In genomic region chr2:164833314-164833959, GRCm38 (mm10) we compare ENCODE assay signal across 8 mouse cellular contexts. TPM values are rescaled to one million over a fixed set of nuclear protein-coding genes. Genes with fewer than 3 reads are reported as not detected.
A peak's percentile ranks its signal among the peaks of the same experiment; 100 is the strongest.
DNase-seq lines count a peak whose midpoint lies in the region; ATAC-seq and TF ChIP-seq lines count a peak whose summit lies in the region.

Neurl2 (minus strand) TSS chr2:164833456.

- no peaks in the 10 kb centered on the region for H3K9me3 ChIP-seq in hindbrain, embryonic 10.5 days
- H3K9me3 ChIP-seq in lung, postnatal 0 days (ENCODE audit: low read length): no peaks in the 10 kb centered on the region

- H3K27ac ChIP-seq in hindbrain, embryonic 10.5 days: peak within 1 kb of the TSS; percentile 92
- peak within 1 kb of the TSS; percentile 89 for H3K27ac ChIP-seq in lung, postnatal 0 days (ENCODE audit: low read length)

- under 1% methylated on average over 31 of the region's 31 CpGs for WGBS in hindbrain, embryonic 10.5 days
- WGBS in lung, postnatal 0 days: under 1% methylated on average over 31 of the region's 31 CpGs

- TF ChIP-seq EP300 in lung, postnatal 0 days (IDR thresholded peaks at IDR 0.05): peak; percentile 60

- peaks cover 31% of the 10 kb centered on the region for H3K4me1 ChIP-seq in hindbrain, embryonic 10.5 days (replicated peaks)
- H3K4me1 ChIP-seq in lung, postnatal 0 days (ENCODE audit: insufficient read depth, low read depth, low read length): peaks cover 12% of the 10 kb centered on the region

- ATAC-seq in frontal cortex, adult (ENCODE audit: low TSS enrichment): peak; percentile 42
- ATAC-seq in lung, postnatal 0 days: peak; percentile 79

- H3K9ac ChIP-seq in lung, postnatal 0 days (replicated peaks; ENCODE audit: low read depth): peak within 1 kb of the TSS; percentile 51

- H3K4me2 ChIP-seq in lung, postnatal 0 days (replicated peaks; ENCODE audit: low read depth, low read length): peak within 1 kb of the TSS; percentile 83

- peaks cover 38% of the 10 kb centered on the region for H3K36me3 ChIP-seq in hindbrain, embryonic 10.5 days
- H3K36me3 ChIP-seq in lung, postnatal 0 days (ENCODE audit: insufficient read depth, low read length): peaks cover 6% of the 10 kb centered on the region; the same call in 1 of the 2 replicates

- H3K27me3 ChIP-seq in hindbrain, embryonic 10.5 days (ENCODE audit: insufficient read depth, poor library complexity, severe bottlenecking): no peaks in the 10 kb centered on the region
- H3K27me3 ChIP-seq in lung, postnatal 0 days (replicated peaks; ENCODE audit: insufficient read depth, low read length): no peaks in the 10 kb centered on the region

- TF ChIP-seq CTCF in lung, postnatal 0 days (IDR thresholded peaks at IDR 0.05): peak; percentile 53

- H3K4me3 ChIP-seq in hindbrain, embryonic 10.5 days: peak within 1 kb of the TSS; percentile 81
- H3K4me3 ChIP-seq in lung, postnatal 0 days (ENCODE audit: low read depth, low read length): peak within 1 kb of the TSS; percentile 55

- peak; percentile 93 for DNase-seq in MEL-GATA-1-ER (ENCODE audit: extremely low read depth, low read depth)
- peak; percentile 89 for DNase-seq in cerebellum, adult 8-10 months
- peak; percentile 92 for DNase-seq in hindbrain, embryonic 10.5 days (ENCODE audit: low spot score)
- peak; percentile 96 for DNase-seq in layer of hippocampus, adult 9-11 months
- DNase-seq in lung, postnatal 0 days (ENCODE audit: low spot score): peak; percentile 94
- DNase-seq in ovary, postnatal 14 days (ENCODE audit: low spot score): peak; percentile 87
- peak; percentile 82 for DNase-seq in thymus, postnatal 14 days

RNA-seq across cellular contexts. Expression of gene Neurl2, which starts in this region (rescaled TPM):
- polyA plus RNA-seq in hindbrain, embryonic 10.5 days (2016; fragmentation: Nextera tagmentation; extraction: Ambion mirVana): 4.3 and 5.1 TPM in 2 replicates
- 5.4 and 6.5 TPM in 2 replicates for polyA plus RNA-seq in lung, postnatal 0 days (2015; fragmentation: Nextera tagmentation; extraction: Ambion mirVana)

Comparison
In these comparisons a context has a peak if more than half of its experiments do, and no peak if none do; other contexts are left out.
1. Peak in every context shown above with its lines: DNase-seq, ATAC-seq, H3K4me3 ChIP-seq and H3K27ac ChIP-seq.